ENCODE assay signal across 12 mouse cellular contexts in the genomic region with DNA sequence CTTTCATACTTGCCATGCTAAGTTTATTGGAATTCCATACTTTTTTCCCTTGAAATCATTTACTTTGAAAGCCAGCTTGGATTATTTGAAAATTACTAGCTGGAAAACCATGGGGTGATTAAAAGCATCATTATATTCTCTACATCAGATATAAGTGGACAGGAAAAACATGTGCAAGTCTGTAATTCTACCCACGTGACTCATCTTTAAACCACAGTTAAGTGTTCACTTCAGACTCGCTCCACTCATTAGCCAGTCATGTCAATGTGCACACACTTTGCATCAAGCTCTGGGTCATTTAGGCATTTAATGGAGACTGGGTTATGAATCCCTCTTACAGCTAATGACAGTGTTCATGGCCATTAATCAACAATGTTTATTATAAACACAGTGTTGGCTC.
"Had no signal": no experiment of that assay in that cellular context is flagged by ENCODE, and none has a peak within 500 bp of the region (broad histone marks: within the 10 kb centered on the region; RNA-seq: fewer than 3 reads in every experiment).

No protein-coding gene starts in this region.

- DNase-seq: kidney, postnatal 25 days; layer of hippocampus, postnatal 36 days; lung, embryonic 14.5 days; lung, postnatal 10 days; lung, postnatal 4 days; midbrain, embryonic 14.5 days; right cerebral cortex, postnatal 14 days; thymus, postnatal 4 days had no signal

- H3K27me3 ChIP-seq: limb, embryonic 15.5 days; liver, embryonic 12.5 days; neural tube, embryonic 12.5 days had no signal

- H3K4me1 ChIP-seq: limb, embryonic 15.5 days; liver, embryonic 12.5 days; midbrain, embryonic 10.5 days; neural tube, embryonic 12.5 days had no signal

- H3K9ac ChIP-seq: limb, embryonic 15.5 days; liver, embryonic 12.5 days; lung, embryonic 14.5 days; neural tube, embryonic 12.5 days had no signal

- H3K36me3 ChIP-seq: limb, embryonic 15.5 days; liver, embryonic 12.5 days; midbrain, embryonic 10.5 days; neural tube, embryonic 12.5 days had no signal

- ATAC-seq: liver, embryonic 12.5 days had no signal

- H3K9me3 ChIP-seq: limb, embryonic 15.5 days; liver, embryonic 12.5 days; midbrain, embryonic 10.5 days; neural tube, embryonic 12.5 days had no signal

- H3K27ac ChIP-seq: limb, embryonic 15.5 days; liver, embryonic 12.5 days; midbrain, embryonic 10.5 days; neural tube, embryonic 12.5 days had no signal

- H3K4me2 ChIP-seq: limb, embryonic 15.5 days; liver, embryonic 12.5 days; lung, embryonic 14.5 days; neural tube, embryonic 12.5 days had no signal

- H3K4me3 ChIP-seq: limb, embryonic 15.5 days; liver, embryonic 12.5 days; midbrain, embryonic 10.5 days; neural tube, embryonic 12.5 days had no signal
